Mouse (Mus musculus) midbrain, postnatal 0 days (tissue): ENCODE data around the gene Alg9. TPM values are rescaled to one million over a fixed set of nuclear protein-coding genes. Genes with fewer than 3 reads are reported as not detected.

Experiments used
- ATAC-seq: fragments of 200-750 bp; cut with Nextera tagmentation; 2 replicates; pipeline ENCODE4 v1.8.0; 2017; ENCODE audit warnings: moderate number of reproducible peaks, mild to moderate bottlenecking, moderate TSS enrichment, moderate library complexity; ENCODE audit not compliant: low FRiP score
- DNase-seq: peaks from one replicate; pipeline ENCODE4 v3.0.0-alpha.2; 2015; ENCODE audit warnings: low spot score
- H3K27ac ChIP-seq: fragments of 300-500 bp; sonication (generic); 2 replicates; pipeline ENCODE4 v1.5.1; 2014; ENCODE audit warnings: low read depth, mild to moderate bottlenecking, low read length, mixed read lengths
- H3K27me3 ChIP-seq: fragments of 300-500 bp; sonication (generic); 2 replicates; pipeline ENCODE4 v1.6.1; 2014; ENCODE audit warnings: low read length, control low read depth, mixed read lengths; ENCODE audit not compliant: insufficient read depth
- H3K36me3 ChIP-seq: fragments of 300-500 bp; sonication (generic); 2 replicates; pipeline ENCODE4 v1.6.1; 2014; ENCODE audit warnings: low read length, control low read depth, mixed read lengths; ENCODE audit not compliant: insufficient read depth
- H3K4me1 ChIP-seq: fragments of 300-500 bp; sonication (generic); 2 replicates; pipeline ENCODE4 v1.6.1; 2014; ENCODE audit warnings: mild to moderate bottlenecking, control low read depth, antibody characterized with exemption, low read length, mixed read lengths; ENCODE audit not compliant: insufficient read depth
- H3K4me2 ChIP-seq: fragments of 300-500 bp; sonication (generic); 2 replicates; pipeline ENCODE4 v1.6.1; 2014; ENCODE audit warnings: low read depth, mild to moderate bottlenecking, low read length, mixed read lengths; ENCODE audit not compliant: poor library complexity, severe bottlenecking
- H3K4me3 ChIP-seq: fragments of 300-500 bp; sonication (generic); 2 replicates; pipeline ENCODE4 v1.5.1; 2014; ENCODE audit warnings: low read depth, mild to moderate bottlenecking, low read length, moderate library complexity
- H3K9ac ChIP-seq: fragments of 300-500 bp; sonication (generic); replicated peaks from 2 replicates; pipeline ENCODE4 v1.6.1; 2014; ENCODE audit warnings: mild to moderate bottlenecking, low read length, moderate library complexity, mixed read lengths; ENCODE audit not compliant: poor library complexity, severe bottlenecking
- H3K9me3 ChIP-seq: fragments of 300-500 bp; sonication (generic); 2 replicates; pipeline ENCODE4 v1.6.1; 2016; ENCODE audit warnings: low read length, control low read depth
- CTCF ChIP-seq: IDR thresholded peaks from 2 replicates; pipeline ENCODE4 v1.5.1; 2016; ENCODE audit warnings: antibody characterized with exemption, mild to moderate bottlenecking
- WGBS: fragments of 180-500 bp; shearing (Covaris S2); extraction: QIAGEN DNeasy Blood & Tissue Kit; methylation state at CpG from one replicate; pipeline ENCODE4 v1.1.7; 2014; 5-methylcytosine and 5-hydroxymethylcytosine counted together
- polyA plus RNA-seq: library from polyadenylated mRNA; unstranded; fragments of >200 nt; fragmentation: Nextera tagmentation; extraction: Ambion mirVana; gene quantifications from 2 replicates; pipeline ENCODE4 v1.2.1, GENCODE M21; 2015
- total RNA-seq: library from RNA; depleted of rRNA; stranded (reverse); fragments of >200 nt; gene quantifications from 2 replicates; pipeline ENCODE4 v1.2.3, GENCODE M21; 2014

The Alg9 gene
- total and polyA plus RNA-seq, 2 experiments from 2014 or later: 57.3 to 106 TPM

DNA sequence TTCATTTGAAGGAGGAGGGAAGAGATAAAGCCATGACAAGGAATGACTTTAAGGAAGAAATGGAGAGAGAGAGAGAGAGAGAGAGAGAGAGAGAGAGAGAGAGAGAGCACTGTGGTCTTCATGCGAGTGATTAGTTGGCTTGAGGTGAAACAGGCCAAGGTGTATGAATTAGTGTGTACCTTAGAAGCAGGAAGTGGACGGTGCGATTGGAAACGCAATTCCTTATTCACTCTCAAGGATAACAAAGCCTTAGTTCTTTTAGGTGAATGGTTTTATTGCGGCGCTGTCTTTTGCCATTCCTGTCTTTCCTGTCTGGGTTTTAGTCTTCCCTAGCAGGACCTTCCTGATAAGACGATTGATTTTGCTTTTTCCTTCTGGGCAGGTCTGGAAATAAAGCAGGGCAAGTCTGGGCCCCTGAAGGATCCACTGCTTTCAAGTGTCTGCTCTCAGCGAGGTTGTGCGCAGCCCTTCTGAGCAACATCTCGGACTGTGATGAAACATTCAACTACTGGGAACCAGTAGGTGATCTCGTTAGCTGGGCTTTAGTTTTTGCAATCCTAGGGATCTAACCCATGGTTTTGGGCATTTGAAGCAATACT lies 1.4 kb downstream of the Alg9 start:
- Histone ChIP-seq H3K9ac (peak overlapping the region; percentile 97), H3K27ac (peak overlapping the region; percentile 93; the same call in 1 of the 2 replicates), H3K4me3 (peak overlapping the region; percentile 89), H3K4me1 (peaks cover 7% of the 10 kb centered on the region; the same call in 1 of the 2 replicates), H3K27me3 (no peaks in the 10 kb centered on the region), H3K36me3 (peaks cover 19% of the 10 kb centered on the region), H3K9me3 (no peaks in the 10 kb centered on the region), H3K4me2 (peak overlapping the region; percentile 66)
- WGBS: 65% methylated on average over 11 of the region's 11 CpGs
- no peak for TF ChIP-seq CTCF
- no peak for ATAC-seq
- no peak for DNase-seq

DNA sequence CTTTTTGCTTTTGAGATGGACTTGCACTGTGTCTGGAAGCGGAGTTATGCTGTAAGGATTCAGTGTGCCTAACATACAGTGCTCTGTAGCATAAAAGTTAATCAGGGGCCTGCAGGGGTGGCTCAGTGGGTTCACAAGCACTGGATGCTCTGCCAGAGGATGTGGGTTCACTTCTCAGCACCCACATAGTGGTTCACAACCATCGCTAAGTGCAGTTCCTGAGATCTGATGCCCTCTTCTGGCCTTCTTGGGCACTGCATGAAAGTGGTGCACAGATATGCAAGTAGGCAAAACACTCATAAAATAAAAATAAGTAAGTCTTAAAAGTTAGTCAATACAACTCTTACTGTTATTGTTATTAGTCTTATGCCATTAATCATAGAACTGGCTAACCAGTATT lies 7.3 kb downstream of the Alg9 start:
- Histone ChIP-seq H3K4me3 (no peak overlapping the region), H3K9me3 (no peaks in the 10 kb centered on the region), H3K9ac (no peak overlapping the region), H3K36me3 (peaks cover 53% of the 10 kb centered on the region), H3K27ac (no peak overlapping the region), H3K4me2 (no peak overlapping the region), H3K27me3 (no peaks in the 10 kb centered on the region), H3K4me1 (no peaks in the 10 kb centered on the region)
- no peak for ATAC-seq
- DNase-seq: no peak
- 69% methylated on average over 2 of the region's 2 CpGs for WGBS
- TF ChIP-seq CTCF: peak; percentile 61

DNA sequence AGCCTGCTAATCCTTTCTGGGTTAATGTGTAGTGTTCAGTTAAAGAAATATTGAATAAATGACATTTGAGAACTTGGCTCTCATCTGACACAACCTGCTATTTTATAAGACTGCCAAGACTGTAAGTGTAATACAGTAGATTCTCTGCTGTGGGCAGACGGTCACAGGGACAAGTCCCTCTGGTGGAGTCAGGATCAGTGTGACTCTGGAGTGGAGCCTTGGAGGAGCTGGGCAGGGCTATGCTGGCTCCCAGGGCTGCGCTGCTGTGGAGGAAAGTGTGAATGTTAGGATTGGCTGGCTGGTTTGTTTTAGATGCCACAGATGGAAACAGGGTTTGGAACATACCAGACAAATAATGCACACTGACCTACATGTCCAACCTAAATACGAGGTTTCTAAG lies 20.4 kb downstream of the Alg9 start:
- no peaks in the 10 kb centered on the region for H3K4me1 ChIP-seq
- H3K36me3 ChIP-seq: peaks cover 45% of the 10 kb centered on the region
- 92% methylated on average over 3 of the region's 3 CpGs for whole genome bisulfite sequencing
- TF ChIP-seq CTCF: no peak
- no peak overlapping the region for H3K9ac ChIP-seq
- ATAC-seq: no peak
- no peaks in the 10 kb centered on the region for H3K9me3 ChIP-seq
- H3K4me3 ChIP-seq: no peak overlapping the region
- no peaks in the 10 kb centered on the region for H3K27me3 ChIP-seq
- H3K4me2 ChIP-seq: no peak overlapping the region
- no peak overlapping the region for H3K27ac ChIP-seq
- DNase-seq: no peak

DNA sequence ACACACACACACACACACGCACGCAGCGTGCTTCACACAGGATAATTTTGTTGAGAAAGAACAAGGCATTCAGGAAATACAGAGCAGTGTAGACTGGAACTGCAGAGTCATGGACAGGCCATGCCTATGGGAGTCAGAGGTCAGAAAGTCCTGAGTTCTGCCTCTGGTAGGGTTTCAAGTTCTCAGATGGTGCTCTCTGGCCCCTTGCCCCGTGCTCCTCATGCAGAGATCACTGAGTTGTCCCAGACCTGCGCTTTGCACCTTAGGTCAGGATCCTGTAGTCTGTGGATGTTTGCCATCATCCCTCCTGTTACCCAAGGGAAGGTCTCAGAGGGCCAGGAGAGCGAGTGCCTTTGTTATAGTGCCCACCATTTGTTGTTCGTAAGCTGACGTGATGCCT lies 22.0 kb downstream of the Alg9 start:
- Histone ChIP-seq H3K9me3 (no peaks in the 10 kb centered on the region), H3K27me3 (no peaks in the 10 kb centered on the region), H3K4me3 (no peak overlapping the region), H3K4me2 (no peak overlapping the region), H3K27ac (no peak overlapping the region), H3K4me1 (no peaks in the 10 kb centered on the region), H3K36me3 (peaks cover 42% of the 10 kb centered on the region), H3K9ac (no peak overlapping the region)
- 86% methylated on average over 8 of the region's 8 CpGs for WGBS
- no peak for DNase-seq
- TF ChIP-seq CTCF: no peak
- ATAC-seq: no peak

DNA sequence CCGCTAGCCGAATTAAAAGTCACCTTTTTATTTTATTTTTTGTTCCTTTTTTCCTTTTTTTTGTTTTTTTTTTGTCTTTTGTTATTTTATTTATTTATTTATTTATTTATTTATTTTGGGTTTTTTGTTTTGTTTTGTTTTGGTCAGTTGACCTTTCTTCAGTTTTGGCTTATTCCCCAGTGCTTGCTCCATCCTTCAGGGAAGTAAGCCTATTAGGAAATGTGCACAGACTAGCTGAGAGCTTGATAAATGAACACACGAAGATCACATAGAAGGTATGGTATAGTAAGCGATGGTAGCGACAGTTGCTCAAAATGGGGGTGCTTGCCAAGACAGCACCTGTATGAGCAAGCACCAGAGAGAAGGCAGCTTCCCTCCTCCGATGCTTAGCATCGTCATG lies 22.8 kb downstream of the Alg9 start:
- H3K9ac ChIP-seq: no peak overlapping the region
- DNase-seq: no peak
- no peak for TF ChIP-seq CTCF
- ATAC-seq: no peak
- no peaks in the 10 kb centered on the region for H3K9me3 ChIP-seq
- no peak overlapping the region for H3K27ac ChIP-seq
- no peak overlapping the region for H3K4me2 ChIP-seq
- H3K4me3 ChIP-seq: no peak overlapping the region
- no peaks in the 10 kb centered on the region for H3K27me3 ChIP-seq
- no peaks in the 10 kb centered on the region for H3K4me1 ChIP-seq
- H3K36me3 ChIP-seq: peaks cover 41% of the 10 kb centered on the region
- 95% methylated on average over 7 of the region's 7 CpGs for WGBS

DNA sequence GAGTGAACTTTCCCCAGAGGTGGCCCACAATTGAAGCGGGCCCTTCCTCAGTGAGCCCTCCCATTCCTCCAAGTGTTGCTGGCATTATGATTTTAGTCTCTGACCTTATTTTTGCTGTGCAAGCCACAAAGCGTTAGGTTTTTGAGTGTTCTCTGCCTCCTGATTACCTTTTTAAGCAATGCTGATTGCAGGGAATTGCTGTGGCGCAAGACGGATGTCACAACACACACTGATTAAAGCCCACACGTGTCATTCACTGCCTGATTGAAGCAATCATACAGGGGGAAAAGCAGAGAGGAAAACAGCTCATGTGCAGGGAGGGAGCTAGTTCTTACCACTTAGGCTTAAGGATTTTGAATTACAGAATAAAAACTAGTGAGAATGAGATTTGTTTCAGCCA lies 23.5 kb downstream of the Alg9 start:
- Histone ChIP-seq H3K36me3 (peaks cover 45% of the 10 kb centered on the region), H3K27ac (no peak overlapping the region), H3K9me3 (no peaks in the 10 kb centered on the region), H3K4me2 (no peak overlapping the region), H3K9ac (no peak overlapping the region), H3K4me1 (no peaks in the 10 kb centered on the region), H3K4me3 (no peak overlapping the region), H3K27me3 (no peaks in the 10 kb centered on the region)
- ATAC-seq (no peak), DNase-seq (no peak)
- WGBS: 88% methylated on average over 5 of the region's 5 CpGs
- TF ChIP-seq CTCF: no peak
